Mouse (Mus musculus): ENCODE data around the gene Mus81.
A peak's percentile ranks its signal among the peaks of the same experiment; 100 is the strongest.

Mus81 gene

GRCm38 (mm10) chr19:5433951-5434350 is 54.3 kb downstream of the Mus81 start:
- DNase-seq, result no peak

GRCm38 (mm10) chr19:5432992-5433852 is 55.0 kb downstream of the Mus81 start:
- peak; percentile 70 to 76 for DNase-seq

All from kidney, adult 8-10 months (tissue).